Mouse (Mus musculus) neural tube, embryonic 11.5 days (tissue): ENCODE measurements at regions not wholly inside any gene's neighbourhood (a gene's known extent, or its start where the extent isn't known, plus 50 kb on each side); places are given as distances from the start of the nearest gene placed in this dataset.

Experiments
- ATAC-seq: fragments of 200-750 bp; cut with Nextera tagmentation; 2 replicates; pipeline ENCODE4 v1.8.0; 2017; ENCODE audit warnings: moderate number of reproducible peaks, mild to moderate bottlenecking, moderate TSS enrichment, moderate library complexity; ENCODE audit not compliant: insufficient read depth, low FRiP score, low TSS enrichment
- DNase-seq: peaks from one replicate; pipeline ENCODE4 v3.0.0-alpha.2; 2015; ENCODE audit warnings: low spot score
- H3K27ac ChIP-seq: fragments of 300-500 bp; sonication (generic); 2 replicates; pipeline ENCODE4 v1.5.1; 2014; ENCODE audit warnings: low read depth, mild to moderate bottlenecking, low read length
- H3K27me3 ChIP-seq: fragments of 300-500 bp; sonication (generic); 2 replicates; pipeline ENCODE4 v1.6.1; 2014; ENCODE audit warnings: mild to moderate bottlenecking, low read length, mixed read lengths; ENCODE audit not compliant: control insufficient read depth, insufficient read depth
- H3K36me3 ChIP-seq: fragments of 300-500 bp; sonication (generic); 2 replicates; pipeline ENCODE4 v1.6.1; 2014; ENCODE audit warnings: mild to moderate bottlenecking, low read length, moderate library complexity, mixed read lengths; ENCODE audit not compliant: control insufficient read depth, insufficient read depth
- H3K4me1 ChIP-seq: fragments of 300-500 bp; sonication (generic); 2 replicates; pipeline ENCODE4 v1.6.1; 2014; ENCODE audit warnings: low read length, mixed read lengths; ENCODE audit not compliant: control insufficient read depth, insufficient read depth
- H3K4me2 ChIP-seq: fragments of 300-500 bp; sonication (generic); 2 replicates; pipeline ENCODE4 v1.6.1; 2014; ENCODE audit warnings: low read depth, mild to moderate bottlenecking, moderate library complexity
- H3K4me3 ChIP-seq: fragments of 300-500 bp; sonication (generic); 2 replicates; pipeline ENCODE4 v1.5.1; 2014; ENCODE audit warnings: low read depth, low read length
- H3K9ac ChIP-seq: fragments of 300-500 bp; sonication (generic); 2 replicates; pipeline ENCODE4 v1.6.1; 2014; ENCODE audit warnings: mild to moderate bottlenecking, low read length
- H3K9me3 ChIP-seq: fragments of 300-500 bp; sonication (generic); 2 replicates; pipeline ENCODE4 v1.6.1; 2016; ENCODE audit warnings: low read length; ENCODE audit not compliant: control insufficient read depth
- WGBS: fragments of 180-500 bp; shearing (Covaris S2); extraction: QIAGEN DNeasy Blood & Tissue Kit; methylation state at CpG from one replicate; pipeline ENCODE4 v1.1.7; 2014; 5-methylcytosine and 5-hydroxymethylcytosine counted together

- Histone ChIP-seq H3K4me2 (peak overlapping the region; percentile 36), H3K27ac (peak overlapping the region; percentile 74), H3K36me3 (no peaks in the 10 kb centered on the region), H3K9me3 (no peaks in the 10 kb centered on the region), H3K4me3 (0 out of 2 replicates have a peak overlapping the region, but pooled peaks have one; percentile 3), H3K4me1 (0 out of 2 replicates have a peak, but pooled peaks cover 3% of the 10 kb centered on the region), H3K9ac (peak overlapping the region; percentile 19; the same call in 1 of the 2 replicates), H3K27me3 (no peaks in the 10 kb centered on the region)
- peak; percentile 90 for ATAC-seq
- peak; percentile 69 for DNase-seq
- WGBS: 46% methylated on average over 25 of the region's 25 CpGs
These were observed 83.9 kb upstream of the Zfp366 start for GRCm38 (mm10) chr13:99100430-99101409.

DNA sequence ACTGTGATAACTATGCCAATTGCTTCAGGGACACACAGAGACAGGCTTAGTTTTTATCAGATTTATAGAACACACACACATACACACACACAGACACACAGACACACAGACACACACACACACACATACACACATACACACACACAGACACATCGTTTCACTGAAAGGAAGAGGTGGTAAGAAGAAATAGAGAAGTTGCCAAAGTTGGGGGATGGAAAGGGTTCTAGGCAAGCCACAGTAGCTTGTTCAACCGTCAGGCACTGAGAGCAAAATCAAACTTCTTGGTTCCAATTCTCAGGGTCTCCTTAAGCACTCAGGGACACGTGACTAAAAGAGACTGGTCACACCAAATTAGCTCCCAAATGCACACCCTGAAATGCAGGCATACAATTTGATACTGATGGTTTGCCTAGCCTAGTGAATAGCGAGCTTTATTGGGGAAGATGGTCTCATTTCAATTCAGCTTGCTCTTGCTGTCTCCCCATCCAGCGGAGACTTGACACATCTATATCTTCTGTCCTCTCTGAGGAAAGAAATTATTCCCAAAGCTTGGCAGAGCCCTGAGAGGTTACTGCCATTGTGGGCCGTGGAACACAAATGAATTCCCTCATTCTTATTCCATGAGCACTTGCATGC lies 84.7 kb upstream of the Zfp366 start:
- no peak overlapping the region for H3K9ac ChIP-seq
- H3K4me3 ChIP-seq: 0 out of 2 replicates have a peak overlapping the region, but pooled peaks have one; percentile 3
- ATAC-seq (peak; percentile 73), DNase-seq (no peak)
- H3K27me3 ChIP-seq: no peaks in the 10 kb centered on the region
- 51% methylated on average over 6 of the region's 6 CpGs for WGBS
- 0 out of 2 replicates have a peak, but pooled peaks cover 3% of the 10 kb centered on the region for H3K4me1 ChIP-seq
- H3K4me2 ChIP-seq: peak overlapping the region; percentile 36
- no peaks in the 10 kb centered on the region for H3K36me3 ChIP-seq
- 0 out of 2 replicates have a peak overlapping the region, but pooled peaks have one; percentile 74 for H3K27ac ChIP-seq
- H3K9me3 ChIP-seq: no peaks in the 10 kb centered on the region

GRCm38 (mm10) chr13:99099226-99099625 lies 85.4 kb upstream of the Zfp366 start:
- Histone ChIP-seq H3K4me3 (no peak overlapping the region), H3K27ac (no peak overlapping the region), H3K27me3 (no peaks in the 10 kb centered on the region), H3K36me3 (no peaks in the 10 kb centered on the region), H3K4me2 (no peak overlapping the region), H3K9ac (no peak overlapping the region), H3K9me3 (no peaks in the 10 kb centered on the region), H3K4me1 (0 out of 2 replicates have a peak, but pooled peaks cover 3% of the 10 kb centered on the region)
- WGBS: 89% methylated on average over 7 of the region's 7 CpGs
- DNase-seq: no peak
- ATAC-seq: no peak

GRCm38 (mm10) chr13:99097606-99098545 lies 86.7 kb upstream of the Zfp366 start:
- H3K36me3 ChIP-seq: no peaks in the 10 kb centered on the region
- WGBS: 93% methylated on average over 6 of the region's 6 CpGs
- no peak overlapping the region for H3K4me2 ChIP-seq
- no peak overlapping the region for H3K9ac ChIP-seq
- peaks cover 9% of the 10 kb centered on the region; the same call in 1 of the 2 replicates for H3K4me1 ChIP-seq
- no peak overlapping the region for H3K27ac ChIP-seq
- ATAC-seq (no peak), DNase-seq (no peak)
- no peaks in the 10 kb centered on the region for H3K27me3 ChIP-seq
- H3K9me3 ChIP-seq: no peaks in the 10 kb centered on the region
- H3K4me3 ChIP-seq: no peak overlapping the region

- Histone ChIP-seq H3K4me2 (no peak overlapping the region), H3K4me3 (no peak overlapping the region), H3K9ac (no peak overlapping the region), H3K27ac (no peak overlapping the region), H3K9me3 (no peaks in the 10 kb centered on the region), H3K36me3 (no peaks in the 10 kb centered on the region), H3K4me1 (peaks cover 14% of the 10 kb centered on the region; the same call in 1 of the 2 replicates), H3K27me3 (no peaks in the 10 kb centered on the region)
- ATAC-seq (no peak), DNase-seq (no peak)
- 92% methylated on average over 6 of the region's 6 CpGs for whole genome bisulfite sequencing
These were observed 87.8 kb upstream of the Zfp366 start for GRCm38 (mm10) chr13:99096837-99097236.

DNA sequence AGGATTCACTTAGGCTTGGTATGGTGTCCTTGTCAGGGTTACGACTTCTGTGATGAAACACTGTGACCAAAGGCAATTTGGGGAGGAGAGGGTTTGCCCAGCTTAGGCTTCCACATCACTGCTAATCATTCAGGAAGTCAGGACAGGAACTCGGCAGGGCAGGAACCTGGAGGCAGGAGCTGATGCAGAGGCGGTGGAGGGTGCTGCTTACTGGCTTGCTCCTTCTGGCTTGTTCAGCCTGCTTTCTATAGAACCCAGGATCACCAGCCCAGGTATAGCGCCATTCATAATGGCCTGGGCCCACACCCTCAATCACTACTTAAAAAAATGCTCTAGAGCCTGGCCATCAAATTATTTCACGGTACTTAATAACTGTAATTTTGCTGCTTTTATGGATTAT lies 89.6 kb upstream of the Zfp366 start:
- no peak for ATAC-seq
- no peaks in the 10 kb centered on the region for H3K36me3 ChIP-seq
- no peak overlapping the region for H3K9ac ChIP-seq
- no peaks in the 10 kb centered on the region for H3K27me3 ChIP-seq
- no peak for DNase-seq
- 90% methylated on average over 5 of the region's 5 CpGs for WGBS
- no peak overlapping the region for H3K27ac ChIP-seq
- H3K4me3 ChIP-seq: no peak overlapping the region
- no peaks in the 10 kb centered on the region for H3K9me3 ChIP-seq
- H3K4me2 ChIP-seq: no peak overlapping the region
- peaks cover 15% of the 10 kb centered on the region; the same call in 1 of the 2 replicates for H3K4me1 ChIP-seq

DNA sequence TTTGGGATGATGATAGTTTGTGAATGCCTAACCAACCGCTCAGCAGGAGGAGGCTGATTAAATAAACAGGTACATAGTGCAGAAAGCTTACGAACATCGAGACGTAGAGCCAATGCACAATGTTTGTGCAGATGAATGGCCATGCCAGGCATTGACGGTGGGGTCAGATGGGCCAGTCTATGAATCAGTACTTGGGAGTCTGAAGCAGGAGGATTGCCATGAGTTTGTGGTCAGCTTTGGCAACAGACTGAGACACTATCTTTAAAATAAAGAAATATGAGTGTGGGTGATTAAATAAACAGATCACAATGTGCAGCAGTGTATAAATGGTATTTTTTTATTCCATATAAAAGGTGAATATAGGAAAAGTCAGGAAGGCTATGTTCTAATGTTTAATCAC lies 90.4 kb upstream of the Zfp366 start:
- WGBS: 83% methylated on average over 5 of the region's 5 CpGs
- ATAC-seq (no peak), DNase-seq (no peak)
- no peak overlapping the region for H3K27ac ChIP-seq
- H3K4me2 ChIP-seq: no peak overlapping the region
- H3K36me3 ChIP-seq: no peaks in the 10 kb centered on the region
- H3K9me3 ChIP-seq: no peaks in the 10 kb centered on the region
- no peak overlapping the region for H3K4me3 ChIP-seq
- no peaks in the 10 kb centered on the region for H3K27me3 ChIP-seq
- no peak overlapping the region for H3K9ac ChIP-seq
- H3K4me1 ChIP-seq: peaks cover 12% of the 10 kb centered on the region; the same call in 1 of the 2 replicates

DNA sequence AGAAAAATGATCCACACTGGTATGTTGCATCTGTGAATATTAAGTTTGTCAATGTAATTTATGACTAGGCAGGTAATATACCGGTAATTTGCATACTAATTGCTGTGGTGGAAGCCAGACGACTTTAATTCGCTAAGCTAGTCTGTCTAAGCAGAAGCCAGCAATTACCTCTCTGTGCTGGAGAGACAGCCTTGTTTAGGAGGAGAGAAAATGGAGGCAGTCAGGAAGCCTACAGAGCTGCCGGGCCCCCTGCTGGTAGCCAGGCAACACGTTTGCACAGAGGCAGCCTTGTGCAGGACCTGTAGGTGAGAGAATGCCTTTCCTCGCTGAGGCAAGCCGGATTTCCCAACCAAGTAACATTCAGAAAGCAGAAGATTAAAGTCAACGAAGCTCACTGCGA lies 91.4 kb upstream of the Zfp366 start:
- Histone ChIP-seq H3K4me3 (no peak overlapping the region), H3K4me2 (no peak overlapping the region), H3K27me3 (no peaks in the 10 kb centered on the region), H3K36me3 (no peaks in the 10 kb centered on the region), H3K9ac (no peak overlapping the region), H3K4me1 (peaks cover 12% of the 10 kb centered on the region; the same call in 1 of the 2 replicates), H3K27ac (no peak overlapping the region), H3K9me3 (no peaks in the 10 kb centered on the region)
- WGBS: 16% methylated on average over 9 of the region's 9 CpGs
- DNase-seq: peak; percentile 79
- peak; percentile 88 for ATAC-seq
